Mouse (Mus musculus): Measurements from ENCODE around the gene Syn3. TPM values are rescaled to one million over a fixed set of nuclear protein-coding genes. Genes with fewer than 3 reads are reported as not detected.

Syn3 gene
- polyA plus RNA-seq, 1 experiment from 2014 or later = 4.9 TPM

DNA sequence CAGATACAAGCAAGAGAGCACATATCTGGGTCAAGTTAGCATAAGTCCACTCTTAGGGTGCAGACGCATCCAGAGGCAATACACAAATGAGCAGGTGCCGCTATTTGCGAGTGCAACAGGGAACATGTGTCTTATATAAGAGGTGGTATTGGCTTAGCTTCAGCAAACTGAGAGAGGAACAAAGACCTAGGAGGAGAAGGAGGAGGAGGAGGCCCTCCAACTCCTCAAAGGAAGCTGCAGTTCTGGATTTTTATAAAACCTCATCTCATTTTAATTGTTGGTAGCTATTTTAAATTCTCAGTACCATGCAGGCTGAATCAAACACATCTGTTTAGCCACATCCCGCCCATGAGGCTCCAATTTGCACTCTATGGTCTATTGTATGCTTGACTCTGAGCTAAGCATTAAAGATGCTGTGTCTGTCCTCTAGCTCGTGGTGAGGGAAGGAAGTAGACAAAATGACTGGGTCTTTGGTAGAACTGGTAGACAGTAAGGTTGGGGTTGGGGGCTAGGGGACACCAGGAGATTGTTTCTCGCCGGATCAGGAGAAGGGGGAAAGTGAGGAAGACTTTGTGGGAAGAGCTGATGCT lies 219.0 kb downstream of the Syn3 start:
- H3K36me3 ChIP-seq = no peaks in the 10 kb centered on the region
- WGBS = 54% methylated on average over 7 of the region's 7 CpGs
- H3K9ac ChIP-seq = no peak overlapping the region
- H3K27me3 ChIP-seq = no peaks in the 10 kb centered on the region
- H3K4me3 ChIP-seq = no peak overlapping the region
- no peak overlapping the region for H3K4me2 ChIP-seq
- no peak for ATAC-seq (ENCODE audit: insufficient number of reproducible peaks, insufficient read depth, low FRiP score, low TSS enrichment, low read depth)
- H3K27ac ChIP-seq = peak overlapping the region; percentile 39; the same call in 1 of the 2 replicates
- H3K4me1 ChIP-seq = peaks cover 24% of the 10 kb centered on the region
- H3K9me3 ChIP-seq = no peaks in the 10 kb centered on the region

DNA sequence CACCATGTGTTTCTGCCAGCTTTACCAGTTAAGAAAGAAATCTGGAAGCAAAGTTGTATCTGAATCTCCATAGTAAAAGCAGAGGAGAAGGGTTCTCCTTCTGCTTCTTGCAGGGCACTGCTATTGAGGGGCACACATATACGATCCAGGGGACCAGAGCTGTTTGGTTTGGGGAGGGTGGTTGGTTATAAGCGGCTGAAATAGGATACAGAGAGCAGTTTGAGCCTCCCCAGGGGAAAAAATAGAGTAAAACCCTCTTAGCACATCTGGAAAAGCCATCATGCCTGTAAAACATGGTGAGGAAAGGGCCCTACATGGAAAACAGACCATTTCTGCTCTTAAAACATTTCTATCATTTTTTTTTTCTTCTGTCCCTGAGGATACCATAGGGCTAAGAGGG lies 220.2 kb downstream of the Syn3 start:
- 47% methylated on average over 2 of the region's 2 CpGs for WGBS
- no peak for ATAC-seq (ENCODE audit: insufficient number of reproducible peaks, insufficient read depth, low FRiP score, low TSS enrichment, low read depth)
- Histone ChIP-seq H3K27ac (no peak overlapping the region; the same call in none of the 2 replicates), H3K27me3 (no peaks in the 10 kb centered on the region), H3K4me3 (no peak overlapping the region), H3K4me2 (no peak overlapping the region), H3K36me3 (no peaks in the 10 kb centered on the region), H3K9me3 (no peaks in the 10 kb centered on the region), H3K4me1 (peaks cover 31% of the 10 kb centered on the region), H3K9ac (no peak overlapping the region)

DNA sequence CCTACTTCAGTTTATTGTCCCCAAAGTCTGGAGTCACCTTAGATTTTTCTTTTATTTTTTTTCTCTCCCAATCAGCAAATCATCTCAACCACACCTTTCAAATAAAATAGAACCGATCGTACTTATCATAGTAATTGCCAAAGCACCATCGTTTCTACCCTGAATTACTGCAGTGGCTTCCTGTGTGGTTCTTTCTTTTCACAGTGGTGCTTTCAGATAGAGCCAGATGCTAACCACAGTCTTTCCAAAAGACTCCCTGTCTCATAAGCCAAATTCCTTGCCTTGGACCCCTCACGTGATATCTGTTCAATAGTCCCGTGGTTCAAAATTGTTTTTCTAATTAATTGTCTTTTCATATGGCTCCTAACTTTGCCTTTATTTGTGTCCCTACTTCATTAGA lies 221.4 kb downstream of the Syn3 start:
- Histone ChIP-seq H3K36me3 (no peaks in the 10 kb centered on the region), H3K27me3 (no peaks in the 10 kb centered on the region), H3K9ac (no peak overlapping the region), H3K4me2 (no peak overlapping the region), H3K4me3 (no peak overlapping the region), H3K4me1 (peaks cover 41% of the 10 kb centered on the region), H3K9me3 (no peaks in the 10 kb centered on the region), H3K27ac (no peak overlapping the region)
- WGBS = 76% methylated on average over 5 of the region's 5 CpGs
- ATAC-seq (ENCODE audit: insufficient number of reproducible peaks, insufficient read depth, low FRiP score, low TSS enrichment, low read depth) = no peak

DNA sequence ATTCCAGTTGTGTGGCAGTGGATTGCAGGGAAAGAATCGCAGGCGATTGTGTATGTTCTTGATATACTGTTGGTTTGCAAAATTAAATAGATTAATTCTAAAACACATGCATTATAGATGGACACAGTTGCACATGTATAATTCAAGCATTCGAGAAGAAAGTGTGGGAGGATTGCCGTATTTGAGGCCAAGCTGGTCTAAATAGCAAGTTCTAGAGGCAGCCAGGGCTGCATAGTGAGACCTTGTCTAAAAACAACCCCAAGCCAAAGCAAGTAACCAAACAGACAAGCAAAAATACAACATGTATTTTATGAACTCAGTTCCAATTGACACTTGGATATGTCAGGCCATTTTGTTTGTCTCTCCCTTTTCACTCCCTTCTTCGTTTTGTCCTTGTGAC lies 223.1 kb downstream of the Syn3 start:
- no peak for ATAC-seq (ENCODE audit: insufficient number of reproducible peaks, insufficient read depth, low FRiP score, low TSS enrichment, low read depth)
- 87% methylated on average over 5 of the region's 5 CpGs for WGBS

DNA sequence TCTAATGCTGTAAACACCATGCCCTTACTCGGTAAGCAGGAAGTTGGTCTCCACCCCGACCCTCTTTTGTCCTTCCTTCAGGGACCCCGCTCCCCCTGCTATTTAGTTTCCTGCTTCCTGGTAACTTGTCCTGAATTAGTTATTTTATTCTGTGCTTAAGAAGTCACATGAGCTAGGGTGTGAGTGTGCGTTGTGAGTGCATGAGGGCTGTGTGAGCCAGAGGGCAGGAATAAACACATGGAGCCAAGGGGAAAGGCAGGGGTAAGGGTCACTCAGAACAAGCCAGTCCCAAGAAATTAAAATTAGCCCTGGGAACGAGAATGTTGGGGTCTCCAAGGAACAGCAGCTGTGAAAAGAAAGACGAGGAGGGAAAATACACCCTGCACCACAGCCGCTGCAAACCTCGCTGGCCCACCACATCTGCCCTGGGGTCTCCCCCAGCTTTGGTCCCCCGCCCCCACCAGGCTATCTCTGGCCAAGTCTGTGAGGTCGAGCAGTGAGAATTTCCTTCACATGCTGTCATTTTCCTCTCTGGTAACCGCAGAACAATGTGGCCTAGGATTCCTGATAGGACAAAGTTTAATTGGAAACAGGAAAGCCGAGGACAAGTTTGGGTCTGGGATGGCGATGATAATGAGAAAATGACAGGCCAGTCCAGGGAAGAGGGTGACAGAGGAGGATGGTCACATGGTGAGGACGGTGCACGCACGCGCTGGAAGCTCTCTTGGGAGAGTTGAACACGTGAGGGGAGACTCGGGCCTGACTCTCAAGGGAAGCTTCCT lies 225.1 kb downstream of the Syn3 start:
- peak overlapping the region; percentile 68 for H3K27ac ChIP-seq
- peaks cover 24% of the 10 kb centered on the region for H3K4me1 ChIP-seq
- H3K4me2 ChIP-seq = 0 out of 2 replicates have a peak overlapping the region, but pooled peaks have one; percentile 3
- no peaks in the 10 kb centered on the region for H3K36me3 ChIP-seq
- H3K9ac ChIP-seq = no peak overlapping the region
- 0 out of 2 replicates have a peak, but pooled peaks have one; percentile 48 for ATAC-seq (ENCODE audit: insufficient number of reproducible peaks, insufficient read depth, low FRiP score, low TSS enrichment, low read depth)
- no peak overlapping the region for H3K4me3 ChIP-seq
- H3K27me3 ChIP-seq = no peaks in the 10 kb centered on the region
- WGBS = 25% methylated on average over 19 of the region's 19 CpGs
- H3K9me3 ChIP-seq = no peaks in the 10 kb centered on the region

More for the DNA sequence above, 223.1 kb downstream of the Syn3 start:
- H3K27ac ChIP-seq = no peak overlapping the region
- H3K4me1 ChIP-seq = peaks cover 41% of the 10 kb centered on the region
- no peaks in the 10 kb centered on the region for H3K9me3 ChIP-seq
- no peaks in the 10 kb centered on the region for H3K27me3 ChIP-seq
- no peaks in the 10 kb centered on the region for H3K36me3 ChIP-seq
- H3K9ac ChIP-seq = no peak overlapping the region
- H3K4me2 ChIP-seq = no peak overlapping the region
- no peak overlapping the region for H3K4me3 ChIP-seq

DNA sequence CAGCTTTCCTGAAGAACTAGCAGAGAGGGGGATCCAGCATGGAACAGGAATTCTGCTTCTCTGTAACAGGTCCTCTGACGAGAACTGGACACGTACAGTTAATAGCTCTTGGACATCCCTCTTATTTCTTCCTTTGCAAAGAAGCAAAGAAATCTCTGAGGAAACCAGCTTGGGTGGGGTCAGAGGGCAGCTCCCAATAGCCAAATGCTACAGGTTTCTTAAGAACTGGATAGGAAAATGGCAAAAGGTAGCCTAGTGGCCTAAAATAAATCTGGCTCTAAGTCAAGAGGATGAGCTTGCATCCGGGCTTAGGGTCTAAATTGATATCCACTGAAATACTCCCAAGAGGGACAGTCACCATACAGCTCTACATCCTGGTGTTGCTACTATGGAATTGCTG lies 225.9 kb downstream of the Syn3 start:
- Histone ChIP-seq H3K9me3 (no peaks in the 10 kb centered on the region), H3K27ac (peak overlapping the region; percentile 68), H3K4me2 (no peak overlapping the region), H3K36me3 (no peaks in the 10 kb centered on the region), H3K4me1 (peaks cover 17% of the 10 kb centered on the region), H3K4me3 (no peak overlapping the region), H3K27me3 (no peaks in the 10 kb centered on the region), H3K9ac (no peak overlapping the region)
- ATAC-seq (ENCODE audit: insufficient number of reproducible peaks, insufficient read depth, low FRiP score, low TSS enrichment, low read depth) = no peak
- WGBS = 75% methylated on average over 3 of the region's 3 CpGs

DNA sequence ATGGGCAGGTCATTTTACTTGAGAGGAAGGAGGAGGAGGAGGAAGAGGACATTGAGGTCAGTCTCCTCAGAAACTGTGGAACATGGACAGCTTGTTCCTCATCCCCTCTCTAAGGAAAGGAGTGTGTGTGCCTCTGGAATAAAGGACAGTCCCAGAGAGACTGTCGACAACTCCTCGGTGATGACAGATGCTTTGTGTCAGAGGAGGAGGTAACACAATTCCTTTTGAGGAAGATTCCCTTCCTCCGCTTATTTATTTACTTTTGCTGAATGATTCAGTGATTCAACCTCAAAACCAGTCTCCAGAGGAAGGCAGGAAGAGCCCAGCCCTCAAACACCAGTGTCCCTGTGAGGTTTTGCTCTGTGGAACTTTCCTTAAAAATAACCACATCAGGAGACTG lies 228.4 kb downstream of the Syn3 start:
- no peak overlapping the region for H3K4me3 ChIP-seq
- no peak overlapping the region for H3K27ac ChIP-seq
- no peak for ATAC-seq (ENCODE audit: insufficient number of reproducible peaks, insufficient read depth, low FRiP score, low TSS enrichment, low read depth)
- 62% methylated on average over 3 of the region's 3 CpGs for WGBS
- no peaks in the 10 kb centered on the region for H3K36me3 ChIP-seq
- peaks cover 17% of the 10 kb centered on the region for H3K4me1 ChIP-seq
- H3K9ac ChIP-seq = no peak overlapping the region
- no peaks in the 10 kb centered on the region for H3K9me3 ChIP-seq
- H3K4me2 ChIP-seq = no peak overlapping the region
- no peaks in the 10 kb centered on the region for H3K27me3 ChIP-seq

DNA sequence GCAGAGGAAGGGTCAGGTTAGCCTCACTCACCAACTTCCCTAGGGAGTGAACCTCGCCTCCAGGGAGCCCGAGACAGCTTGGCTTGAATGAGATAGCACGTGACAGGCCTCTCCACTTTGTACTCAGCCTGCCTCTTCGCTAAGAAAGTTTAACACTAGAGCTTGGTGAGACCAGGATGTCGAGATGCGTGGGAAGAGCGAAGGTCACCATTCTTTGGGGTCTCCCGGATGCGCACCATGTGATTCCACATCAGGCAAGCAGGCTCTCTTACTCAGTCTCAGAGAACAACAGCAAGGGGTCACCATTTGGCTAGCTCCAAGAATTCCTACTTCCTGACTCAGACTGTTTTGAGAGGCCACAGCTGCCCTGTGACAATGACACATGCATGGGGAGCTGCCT lies 234.1 kb downstream of the Syn3 start:
- Histone ChIP-seq H3K9me3 (no peaks in the 10 kb centered on the region), H3K4me1 (no peaks in the 10 kb centered on the region), H3K27me3 (no peaks in the 10 kb centered on the region), H3K9ac (no peak overlapping the region), H3K36me3 (no peaks in the 10 kb centered on the region), H3K4me3 (no peak overlapping the region), H3K27ac (no peak overlapping the region), H3K4me2 (no peak overlapping the region)
- 83% methylated on average over 9 of the region's 9 CpGs for WGBS
- no peak for ATAC-seq (ENCODE audit: insufficient number of reproducible peaks, insufficient read depth, low FRiP score, low TSS enrichment, low read depth)

DNA sequence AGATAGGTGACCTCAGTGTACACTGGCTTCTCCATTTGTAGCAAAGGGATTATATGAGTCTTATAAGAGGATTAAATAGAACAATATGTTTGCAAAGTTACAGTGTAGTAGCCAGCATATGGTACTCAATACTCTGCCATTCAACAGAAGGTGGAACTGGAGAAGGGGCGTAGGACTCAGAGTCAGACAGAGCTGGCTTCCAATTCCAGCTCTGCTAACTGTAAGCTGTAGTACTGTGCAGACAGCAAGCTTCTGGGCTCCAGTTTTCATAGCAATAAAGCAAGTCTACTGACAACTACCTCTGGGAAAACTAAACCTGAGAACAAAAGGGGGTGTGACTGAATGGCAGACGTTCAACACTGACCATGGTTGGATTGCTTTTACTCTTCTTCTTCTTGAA lies 237.0 kb downstream of the Syn3 start:
- Histone ChIP-seq H3K27me3 (no peaks in the 10 kb centered on the region), H3K9ac (no peak overlapping the region), H3K36me3 (no peaks in the 10 kb centered on the region), H3K4me1 (no peaks in the 10 kb centered on the region), H3K4me3 (no peak overlapping the region), H3K4me2 (no peak overlapping the region), H3K9me3 (no peaks in the 10 kb centered on the region), H3K27ac (no peak overlapping the region)
- 72% methylated on average over 2 of the region's 2 CpGs for WGBS
- ATAC-seq (ENCODE audit: insufficient number of reproducible peaks, insufficient read depth, low FRiP score, low TSS enrichment, low read depth) = no peak

DNA sequence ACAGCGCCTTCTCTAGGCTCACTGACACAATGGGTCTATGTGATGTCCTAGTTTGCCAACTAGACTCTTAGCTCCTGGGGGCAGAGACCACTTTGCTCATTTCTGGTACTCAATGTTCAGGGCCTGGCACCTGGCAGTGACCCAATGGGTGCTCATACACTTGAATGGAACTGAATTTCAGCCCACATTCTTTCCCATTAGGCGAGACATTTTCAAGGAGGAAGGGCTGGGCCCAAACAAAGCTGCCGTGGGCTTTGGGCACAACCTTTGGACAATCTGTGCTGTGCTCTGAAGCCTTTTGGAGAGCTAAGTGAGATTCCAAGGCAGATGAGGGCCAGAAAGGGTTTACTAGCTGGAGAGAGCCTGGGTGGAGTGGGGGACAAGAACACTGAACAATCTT lies 239.7 kb downstream of the Syn3 start:
- Histone ChIP-seq H3K4me1 (no peaks in the 10 kb centered on the region), H3K27ac (no peak overlapping the region), H3K27me3 (no peaks in the 10 kb centered on the region), H3K4me2 (no peak overlapping the region), H3K9me3 (no peaks in the 10 kb centered on the region), H3K4me3 (no peak overlapping the region), H3K36me3 (no peaks in the 10 kb centered on the region), H3K9ac (no peak overlapping the region)
- no peak for ATAC-seq (ENCODE audit: insufficient number of reproducible peaks, insufficient read depth, low FRiP score, low TSS enrichment, low read depth)
- 93% methylated on average over 3 of the region's 3 CpGs for WGBS

DNA sequence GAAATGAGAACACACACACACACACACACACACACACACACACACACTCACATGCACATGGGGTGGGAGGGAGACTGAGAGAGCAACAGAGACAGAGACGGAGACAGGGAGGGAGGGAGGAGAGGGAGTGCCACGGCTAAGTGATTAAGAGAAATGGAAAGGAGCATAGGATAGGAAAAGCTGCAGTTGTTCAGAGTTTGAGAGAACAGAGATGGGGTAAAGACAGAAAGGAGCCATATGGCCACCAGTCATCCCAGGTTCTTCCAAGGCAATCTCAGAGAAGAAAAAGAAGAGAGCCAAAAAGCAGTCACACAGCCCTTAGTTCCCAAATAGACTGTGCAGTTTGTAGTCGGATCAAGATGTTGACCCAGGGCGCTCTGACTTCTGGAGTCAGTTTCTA lies 240.7 kb downstream of the Syn3 start:
- Histone ChIP-seq H3K9me3 (no peaks in the 10 kb centered on the region), H3K36me3 (no peaks in the 10 kb centered on the region), H3K4me2 (no peak overlapping the region), H3K27me3 (no peaks in the 10 kb centered on the region), H3K4me3 (no peak overlapping the region), H3K4me1 (no peaks in the 10 kb centered on the region), H3K9ac (no peak overlapping the region), H3K27ac (no peak overlapping the region)
- ATAC-seq (ENCODE audit: insufficient number of reproducible peaks, insufficient read depth, low FRiP score, low TSS enrichment, low read depth) = no peak
- 64% methylated on average over 4 of the region's 4 CpGs for WGBS

DNA sequence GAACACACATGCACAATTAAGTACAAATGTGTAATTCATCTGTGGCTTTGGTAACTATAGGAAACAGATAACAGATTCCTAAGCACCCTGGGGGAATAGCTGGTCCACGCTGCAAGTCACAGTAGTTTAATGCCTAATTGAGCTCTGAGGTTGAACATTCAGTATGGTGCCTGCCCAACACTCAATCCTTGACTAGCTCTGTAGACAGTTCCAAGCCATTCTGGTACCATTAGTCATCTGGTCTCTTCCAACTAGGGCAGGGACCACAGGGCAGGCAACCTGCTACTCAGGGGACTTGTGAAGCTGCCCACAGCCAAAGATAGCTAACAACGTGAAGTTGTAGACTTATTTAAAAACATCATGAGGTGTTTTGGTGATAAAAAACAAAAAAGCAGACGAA lies 241.7 kb downstream of the Syn3 start:
- Histone ChIP-seq H3K36me3 (no peaks in the 10 kb centered on the region), H3K27ac (no peak overlapping the region), H3K27me3 (no peaks in the 10 kb centered on the region), H3K4me2 (no peak overlapping the region), H3K9ac (no peak overlapping the region), H3K4me1 (no peaks in the 10 kb centered on the region), H3K9me3 (no peaks in the 10 kb centered on the region), H3K4me3 (no peak overlapping the region)
- 71% methylated on average over 3 of the region's 3 CpGs for WGBS
- ATAC-seq (ENCODE audit: insufficient number of reproducible peaks, insufficient read depth, low FRiP score, low TSS enrichment, low read depth) = no peak

Data from embryonic facial prominence, embryonic 13.5 days (tissue).